Mouse (Mus musculus): ENCODE measurements at regions not wholly inside any gene's neighbourhood (a gene's known extent, or its start where the extent isn't known, plus 50 kb on each side); places are given as distances from the start of the nearest gene placed in this dataset.

DNA sequence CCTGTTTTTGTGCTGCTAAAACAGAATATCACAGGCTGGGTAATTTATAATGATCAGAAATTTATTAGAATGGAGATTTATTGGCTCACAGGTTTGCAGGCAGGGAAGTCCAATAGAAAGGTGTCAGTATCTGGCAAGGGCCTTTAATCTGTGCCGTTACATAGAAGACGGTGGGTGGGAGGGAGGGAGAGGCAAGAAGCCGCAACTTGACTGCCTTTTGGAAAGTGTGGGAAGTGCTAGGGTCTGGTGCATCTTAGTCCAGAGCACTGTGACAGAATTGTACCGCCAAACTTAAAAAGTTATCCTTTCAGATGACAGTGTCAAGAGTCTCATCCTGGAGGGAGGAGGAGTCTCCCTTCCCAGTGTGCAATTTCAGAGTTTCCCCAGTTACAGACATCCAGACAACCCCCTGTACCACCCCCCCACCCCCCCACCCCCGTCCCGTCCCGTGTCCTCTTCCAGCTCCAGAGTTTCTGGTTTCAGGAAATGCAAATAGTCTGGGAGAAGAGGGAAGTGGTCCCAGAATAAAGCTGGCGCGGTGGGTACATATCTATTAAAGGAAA is 261.4 kb upstream of the Mpped2 start:
- no peak for TF ChIP-seq CTCF (IDR thresholded peaks at IDR 0.05; ENCODE audit: low read depth, low read length)
- TF ChIP-seq GATA1 (IDR thresholded peaks at IDR 0.05; ENCODE audit: borderline replicate concordance, low read length) = no peak
- no peak for TF ChIP-seq GATA2 (IDR thresholded peaks at IDR 0.05; ENCODE audit: borderline replicate concordance, low read depth, low read length)
- TF ChIP-seq TAL1 (conservative IDR thresholded peaks at IDR 0.05; ENCODE audit: low read depth, low read length) = no peak

Data from G1E (cell line).